Mouse (Mus musculus) forebrain, embryonic 16.5 days (tissue): ENCODE measurements at regions not wholly inside any gene's neighbourhood (a gene's known extent, or its start where the extent isn't known, plus 50 kb on each side); places are given as distances from the start of the nearest gene placed in this dataset.

ENCODE experiments used
- ATAC-seq: fragments of 200-750 bp; cut with Nextera tagmentation; 2 replicates; pipeline ENCODE4 v1.8.0; 2017; ENCODE audit warnings: mild to moderate bottlenecking, moderate library complexity
- H3K27ac ChIP-seq: fragments of 300-500 bp; sonication (generic); 2 replicates; pipeline ENCODE4 v1.5.1; 2014; ENCODE audit warnings: low read length, control low read depth
- H3K27me3 ChIP-seq: fragments of 300-500 bp; sonication (generic); replicated peaks from 2 replicates; pipeline ENCODE4 v1.6.1; 2014; ENCODE audit warnings: low read length; ENCODE audit not compliant: control insufficient read depth, insufficient read depth
- H3K36me3 ChIP-seq: fragments of 300-500 bp; sonication (generic); 2 replicates; pipeline ENCODE4 v1.6.1; 2014; ENCODE audit not compliant: control insufficient read depth, insufficient read depth
- H3K4me1 ChIP-seq: fragments of 300-500 bp; sonication (generic); replicated peaks from 2 replicates; pipeline ENCODE4 v1.6.1; 2014; ENCODE audit warnings: low read length; ENCODE audit not compliant: control insufficient read depth, insufficient read depth
- H3K4me2 ChIP-seq: fragments of 300-500 bp; sonication (generic); 2 replicates; pipeline ENCODE4 v1.6.1; 2014; ENCODE audit warnings: mild to moderate bottlenecking, low read length, control low read depth
- H3K4me3 ChIP-seq: fragments of 300-500 bp; sonication (generic); replicated peaks from 2 replicates; pipeline ENCODE4 v1.5.1; 2014; ENCODE audit warnings: mild to moderate bottlenecking, low read length, control low read depth
- H3K9ac ChIP-seq: fragments of 300-500 bp; sonication (generic); replicated peaks from 2 replicates; pipeline ENCODE4 v1.6.1; 2014; ENCODE audit warnings: low read depth, low read length, control low read depth
- H3K9me3 ChIP-seq: fragments of 300-500 bp; sonication (generic); 2 replicates; pipeline ENCODE4 v1.6.1; 2016; ENCODE audit warnings: low read length; ENCODE audit not compliant: control insufficient read depth
- WGBS: fragments of 180-500 bp; shearing (Covaris S2); extraction: QIAGEN DNeasy Blood & Tissue Kit; methylation state at CpG from one replicate; pipeline ENCODE4 v1.1.7; 2014; 5-methylcytosine and 5-hydroxymethylcytosine counted together

GRCm38 (mm10) chr3:51064201-51064600 is 160.0 kb upstream of the Noct start:
- 80% methylated on average over 4 of the region's 4 CpGs for WGBS
- Histone ChIP-seq H3K36me3 (no peaks in the 10 kb centered on the region), H3K9ac (no peak overlapping the region)

DNA sequence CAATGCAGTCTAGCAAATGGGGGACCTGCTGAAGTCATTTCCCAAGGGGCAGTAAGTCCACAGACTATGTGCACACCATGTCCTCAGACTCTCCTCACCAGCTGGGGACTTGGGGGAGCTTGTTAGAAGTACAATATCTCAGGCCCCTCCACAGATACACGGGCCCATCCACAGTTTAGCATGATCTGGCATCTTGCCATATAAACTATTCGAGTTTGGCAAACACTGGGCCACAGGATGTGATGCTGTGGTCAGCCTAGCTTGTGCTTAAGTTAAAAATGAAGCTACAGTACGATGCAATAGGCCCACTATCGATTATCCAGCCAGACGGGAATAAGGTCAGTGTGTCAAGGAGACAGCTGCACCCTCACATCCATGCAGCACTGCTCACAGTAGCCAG is 157.9 kb upstream of the Noct start:
- H3K4me1 ChIP-seq = no peaks in the 10 kb centered on the region
- 47% methylated on average over 5 of the region's 5 CpGs for WGBS
- no peak overlapping the region for H3K4me2 ChIP-seq
- no peaks in the 10 kb centered on the region for H3K36me3 ChIP-seq
- no peaks in the 10 kb centered on the region for H3K27me3 ChIP-seq
- H3K9me3 ChIP-seq = no peaks in the 10 kb centered on the region
- no peak overlapping the region for H3K27ac ChIP-seq
- H3K9ac ChIP-seq = no peak overlapping the region
- H3K4me3 ChIP-seq = no peak overlapping the region
- no peak for ATAC-seq

More at GRCm38 (mm10) chr3:51064201-51064600, 160.0 kb upstream of the Noct start:
- no peaks in the 10 kb centered on the region for H3K9me3 ChIP-seq
- no peak overlapping the region for H3K4me2 ChIP-seq
- no peak overlapping the region for H3K27ac ChIP-seq
- no peak for ATAC-seq
- no peaks in the 10 kb centered on the region for H3K27me3 ChIP-seq
- H3K4me1 ChIP-seq = no peaks in the 10 kb centered on the region
- H3K4me3 ChIP-seq = no peak overlapping the region

- no peak overlapping the region for H3K4me2 ChIP-seq
- H3K36me3 ChIP-seq = no peaks in the 10 kb centered on the region
- no peak overlapping the region for H3K4me3 ChIP-seq
- ATAC-seq = no peak
- H3K4me1 ChIP-seq = no peaks in the 10 kb centered on the region
- H3K9ac ChIP-seq = no peak overlapping the region
- WGBS = 82% methylated on average over 10 of the region's 10 CpGs
- no peak overlapping the region for H3K27ac ChIP-seq
- no peaks in the 10 kb centered on the region for H3K9me3 ChIP-seq
- no peaks in the 10 kb centered on the region for H3K27me3 ChIP-seq
Observed at GRCm38 (mm10) chr3:51072417-51072816, 151.8 kb upstream of the Noct start.

DNA sequence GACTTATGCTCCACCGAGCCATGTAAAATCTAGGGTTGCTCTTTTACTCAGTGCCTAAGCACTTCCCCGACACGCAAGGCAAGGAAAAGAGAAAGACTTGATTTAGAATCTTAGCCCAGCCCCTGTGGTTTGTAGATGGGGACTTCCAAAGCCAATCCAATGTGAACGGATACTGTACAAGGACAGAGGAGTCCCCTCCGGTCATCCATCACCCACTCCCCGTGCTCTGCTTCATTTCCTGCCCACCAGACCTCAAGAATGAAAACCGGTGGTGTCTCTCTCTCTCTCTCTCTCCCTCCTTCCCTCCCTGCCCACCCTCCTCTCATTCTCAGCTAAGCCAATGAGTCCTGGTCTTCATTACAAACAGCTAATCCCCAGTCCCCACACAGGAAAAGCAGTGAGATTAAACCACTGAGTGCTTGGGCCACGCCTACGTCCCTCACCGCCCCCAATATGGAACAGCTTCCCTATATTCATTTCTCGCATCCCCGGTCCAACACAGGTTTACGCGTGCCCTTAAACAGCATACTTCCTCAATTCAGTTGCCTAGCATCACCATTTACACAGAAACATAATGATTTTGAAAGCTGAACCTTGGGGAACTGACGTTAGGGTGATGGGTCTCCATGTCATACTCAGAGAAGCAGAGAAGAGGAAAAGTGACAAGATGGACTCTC is 151.1 kb upstream of the Noct start:
- Histone ChIP-seq H3K4me2 (no peak overlapping the region), H3K9ac (no peak overlapping the region), H3K36me3 (no peaks in the 10 kb centered on the region), H3K4me3 (no peak overlapping the region), H3K4me1 (no peaks in the 10 kb centered on the region), H3K27ac (no peak overlapping the region), H3K27me3 (no peaks in the 10 kb centered on the region), H3K9me3 (no peaks in the 10 kb centered on the region)
- ATAC-seq = no peak
- 88% methylated on average over 15 of the region's 15 CpGs for WGBS

DNA sequence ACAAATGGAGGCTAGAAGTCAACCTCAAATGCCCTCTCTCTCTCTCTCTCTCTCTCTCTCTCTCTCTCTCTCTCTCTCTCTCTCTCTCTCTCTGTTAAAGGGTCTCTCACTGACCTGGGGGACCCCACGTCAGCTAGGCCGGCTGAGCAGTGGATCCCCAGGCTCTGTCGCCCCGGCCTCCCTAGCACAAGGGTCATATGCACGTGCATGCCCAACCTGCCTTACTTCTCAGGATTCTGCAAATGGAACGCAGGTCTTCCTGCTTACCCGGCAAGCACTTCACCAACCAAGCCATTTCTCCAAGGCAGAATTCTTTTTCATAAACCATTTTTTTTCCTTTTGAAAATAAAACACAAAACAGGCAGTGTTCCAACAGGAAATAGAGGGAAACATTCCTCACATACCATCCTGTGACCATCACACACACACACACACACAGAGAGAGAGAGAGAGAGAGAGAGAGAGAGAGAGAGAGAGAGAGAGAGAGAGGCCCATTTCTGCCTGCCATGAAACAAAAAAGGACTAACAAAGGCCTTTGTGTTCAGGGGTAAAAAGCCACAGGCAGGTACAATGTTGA is 150.4 kb upstream of the Noct start:
- 71% methylated on average over 7 of the region's 7 CpGs for WGBS

DNA sequence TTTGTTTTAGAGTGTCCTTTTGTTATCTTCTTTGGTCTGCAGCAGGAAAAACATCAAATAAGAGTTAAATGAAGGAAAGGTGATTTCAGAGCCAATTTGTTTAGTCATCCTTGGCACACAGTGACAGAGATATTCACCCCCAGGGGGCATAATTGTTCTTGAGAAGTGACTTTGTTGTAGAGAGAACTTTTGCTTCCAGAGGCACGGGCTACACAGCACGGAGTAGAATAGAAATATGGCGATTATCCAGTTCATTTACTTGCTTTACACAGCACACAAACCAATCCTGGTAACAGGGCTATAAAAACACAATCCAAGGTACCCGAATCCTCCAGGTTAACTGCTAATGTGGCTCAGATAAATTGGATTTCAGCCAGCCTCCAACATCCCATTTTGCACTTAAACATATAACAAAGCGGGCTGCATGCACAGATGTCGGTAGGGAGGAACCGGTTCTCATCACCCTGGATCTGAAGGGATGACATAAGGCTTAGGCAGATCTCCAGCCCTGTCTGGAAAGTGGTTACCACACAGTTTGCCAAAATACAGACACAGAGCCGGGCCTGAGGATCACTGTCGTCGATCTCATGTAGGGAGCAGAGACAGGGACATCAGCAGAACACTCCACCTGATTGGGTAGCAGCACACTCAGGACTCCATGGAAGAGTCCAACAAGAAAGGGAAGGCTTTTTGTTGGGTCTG is 148.9 kb upstream of the Noct start:
- 50% methylated on average over 10 of the region's 10 CpGs for WGBS

More for the DNA sequence above, 150.4 kb upstream of the Noct start:
- no peaks in the 10 kb centered on the region for H3K36me3 ChIP-seq
- H3K9me3 ChIP-seq = no peaks in the 10 kb centered on the region
- no peak overlapping the region for H3K9ac ChIP-seq
- H3K4me3 ChIP-seq = no peak overlapping the region
- H3K27ac ChIP-seq = no peak overlapping the region
- no peaks in the 10 kb centered on the region for H3K27me3 ChIP-seq
- H3K4me1 ChIP-seq = no peaks in the 10 kb centered on the region
- no peak overlapping the region for H3K4me2 ChIP-seq
- no peak for ATAC-seq

GRCm38 (mm10) chr3:51078459-51078858 is 145.8 kb upstream of the Noct start:
- H3K9ac ChIP-seq = no peak overlapping the region
- H3K4me1 ChIP-seq = peaks cover 9% of the 10 kb centered on the region
- 76% methylated on average over 4 of the region's 4 CpGs for WGBS
- no peak for ATAC-seq
- H3K4me3 ChIP-seq = no peak overlapping the region
- no peak overlapping the region for H3K27ac ChIP-seq
- no peaks in the 10 kb centered on the region for H3K27me3 ChIP-seq
- no peaks in the 10 kb centered on the region for H3K36me3 ChIP-seq
- no peaks in the 10 kb centered on the region for H3K9me3 ChIP-seq
- H3K4me2 ChIP-seq = no peak overlapping the region

More for the DNA sequence above, 148.9 kb upstream of the Noct start:
- peak; percentile 70 for ATAC-seq
- Histone ChIP-seq H3K9me3 (no peaks in the 10 kb centered on the region), H3K4me1 (no peaks in the 10 kb centered on the region), H3K9ac (no peak overlapping the region), H3K4me2 (no peak overlapping the region), H3K27ac (no peak overlapping the region), H3K4me3 (no peak overlapping the region), H3K27me3 (no peaks in the 10 kb centered on the region), H3K36me3 (no peaks in the 10 kb centered on the region)

DNA sequence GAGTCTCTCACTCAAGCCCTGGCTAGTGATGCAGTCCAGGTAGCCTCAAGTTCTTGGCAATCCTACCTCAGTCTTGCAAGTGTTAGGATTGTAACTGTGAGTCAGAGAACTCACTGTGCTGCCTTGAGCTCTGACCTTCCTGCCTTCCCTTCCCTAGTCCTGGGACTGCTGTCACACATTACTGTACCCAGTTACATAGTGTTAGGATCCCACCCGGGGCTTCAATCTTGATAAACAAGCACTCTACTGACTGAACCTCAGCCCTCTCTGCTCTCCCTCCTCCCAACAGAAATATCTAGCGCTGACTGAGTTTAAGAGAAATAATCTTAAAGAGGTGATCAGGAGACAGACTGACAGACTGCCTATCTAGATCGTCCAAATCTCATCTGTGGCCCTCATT is 143.8 kb upstream of the Noct start:
- H3K4me1 ChIP-seq = peaks cover 18% of the 10 kb centered on the region
- no peak overlapping the region for H3K9ac ChIP-seq
- no peaks in the 10 kb centered on the region for H3K36me3 ChIP-seq
- no peak overlapping the region for H3K27ac ChIP-seq
- H3K9me3 ChIP-seq = no peaks in the 10 kb centered on the region
- WGBS = 71% methylated on average over 3 of the region's 3 CpGs
- H3K4me2 ChIP-seq = no peak overlapping the region
- H3K27me3 ChIP-seq = no peaks in the 10 kb centered on the region
- no peak for ATAC-seq
- H3K4me3 ChIP-seq = no peak overlapping the region

DNA sequence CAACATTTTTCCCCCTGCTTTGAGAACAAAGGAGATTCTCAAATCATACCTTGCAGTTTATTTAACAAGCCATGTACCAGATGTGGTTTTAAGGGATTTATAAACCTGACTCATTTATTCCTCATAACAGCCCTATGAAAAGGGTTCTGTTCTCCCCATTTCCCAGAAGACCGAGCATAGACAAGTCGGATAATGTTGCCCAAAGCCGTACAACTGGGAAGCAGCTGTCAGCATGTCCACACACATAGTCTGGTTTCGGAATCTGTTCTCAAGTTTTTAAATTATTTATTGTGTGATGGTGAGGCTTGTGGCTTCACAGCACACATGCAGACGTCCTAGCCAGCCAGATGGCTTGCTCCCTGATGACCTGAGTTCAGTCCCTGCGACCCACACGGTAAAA is 143.4 kb upstream of the Noct start:
- Histone ChIP-seq H3K9ac (no peak overlapping the region), H3K27me3 (no peaks in the 10 kb centered on the region), H3K27ac (no peak overlapping the region), H3K9me3 (no peaks in the 10 kb centered on the region), H3K4me2 (no peak overlapping the region), H3K4me1 (peaks cover 18% of the 10 kb centered on the region), H3K36me3 (no peaks in the 10 kb centered on the region), H3K4me3 (no peak overlapping the region)
- WGBS = 56% methylated on average over 7 of the region's 7 CpGs
- no peak for ATAC-seq
